Mouse (Mus musculus) ES-Bruce4 (cell line): ENCODE results near the gene Urad. TPM values are rescaled to one million over a fixed set of nuclear protein-coding genes. Genes with fewer than 3 reads are reported as not detected.
A peak's percentile ranks its signal among the peaks of the same experiment; 100 is the strongest.

ENCODE experiments used
- H3K27ac ChIP-seq: 2 replicates; pipeline ENCODE4 v1.5.1; 2012; ENCODE audit warnings: low read length, inconsistent platforms; ENCODE audit not compliant: insufficient read depth
- H3K27me3 ChIP-seq: 2 replicates; pipeline ENCODE4 v1.6.1; 2012; ENCODE audit warnings: mild to moderate bottlenecking, low read length, inconsistent platforms; ENCODE audit not compliant: control insufficient read depth, poor library complexity, insufficient read depth, severe bottlenecking
- H3K36me3 ChIP-seq: 2 replicates; pipeline ENCODE4 v1.6.1; 2012; ENCODE audit warnings: inconsistent platforms, mild to moderate bottlenecking, low read length, moderate library complexity; ENCODE audit not compliant: control insufficient read depth, poor library complexity, insufficient read depth, severe bottlenecking
- H3K4me1 ChIP-seq: one replicate; pipeline ENCODE4 v1.8.1; 2011; ENCODE audit warnings: low read length; ENCODE audit not compliant: control insufficient read depth, insufficient read depth
- H3K4me3 ChIP-seq: 2 replicates; pipeline ENCODE4 v1.5.1; 2011; ENCODE audit warnings: low read depth, mild to moderate bottlenecking, low read length
- H3K9ac ChIP-seq: 2 replicates; pipeline ENCODE4 v1.6.1; 2012; ENCODE audit warnings: low read depth, mild to moderate bottlenecking, inconsistent platforms; ENCODE audit not compliant: poor library complexity, severe bottlenecking
- H3K9me3 ChIP-seq: replicated peaks from 2 replicates; pipeline ENCODE4 v1.6.1; 2012; ENCODE audit warnings: mild to moderate bottlenecking, low read length, inconsistent platforms; ENCODE audit not compliant: control insufficient read depth, poor library complexity, insufficient read depth, severe bottlenecking
- CTCF ChIP-seq: IDR thresholded peaks from one replicate; pipeline ENCODE4 v1.8.1; 2011; ENCODE audit warnings: low read depth, low read length
- EP300 ChIP-seq: IDR thresholded peaks from 2 replicates; pipeline ENCODE4 v1.6.1; 2011; ENCODE audit warnings: low read depth, low read length; ENCODE audit not compliant: insufficient read depth
- POLR2A ChIP-seq: IDR thresholded peaks from one replicate; pipeline ENCODE4 v1.8.1; 2011; ENCODE audit warnings: low read length; ENCODE audit not compliant: insufficient read depth
- polyA plus RNA-seq: library from polyadenylated mRNA; stranded (reverse); fragments of >200 nt; gene quantifications from 2 replicates; pipeline ENCODE4 v1.2.4, GENCODE M21; 2011; ENCODE audit warnings: low read depth; ENCODE audit not compliant: missing spikeins, insufficient read depth, insufficient read length

Gene Urad
- polyA plus RNA-seq, 1 experiment = not detected

DNA sequence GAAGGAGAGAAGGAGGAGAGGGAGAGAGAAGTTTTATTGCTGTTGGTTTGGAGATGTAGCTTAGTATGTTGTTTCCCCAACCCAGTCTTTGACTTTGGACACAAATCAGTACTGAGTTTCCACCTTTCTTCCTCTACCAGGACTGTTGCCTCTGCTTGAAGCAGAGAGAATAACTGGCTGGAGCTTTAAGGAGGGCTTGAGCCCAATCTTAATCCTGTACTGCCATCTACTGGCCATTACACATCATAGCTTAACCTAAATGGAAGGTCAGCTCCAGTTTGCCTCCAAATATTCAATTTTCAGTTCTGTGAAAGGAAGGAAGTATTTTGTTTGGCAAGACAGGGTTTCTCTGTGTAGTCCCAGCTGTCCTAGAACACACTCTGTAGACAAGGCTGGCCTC, 2.6 kb downstream of the Urad start:
- H3K4me1 ChIP-seq = no peaks in the 10 kb centered on the region
- H3K9me3 ChIP-seq = no peaks in the 10 kb centered on the region
- H3K4me3 ChIP-seq = no peak overlapping the region
- H3K27me3 ChIP-seq = peaks cover 12% of the 10 kb centered on the region
- H3K27ac ChIP-seq = no peak overlapping the region
- no peak overlapping the region for H3K9ac ChIP-seq
- H3K36me3 ChIP-seq = no peaks in the 10 kb centered on the region
- TF ChIP-seq POLR2A = no peak
- peak; percentile 3 for TF ChIP-seq CTCF

DNA sequence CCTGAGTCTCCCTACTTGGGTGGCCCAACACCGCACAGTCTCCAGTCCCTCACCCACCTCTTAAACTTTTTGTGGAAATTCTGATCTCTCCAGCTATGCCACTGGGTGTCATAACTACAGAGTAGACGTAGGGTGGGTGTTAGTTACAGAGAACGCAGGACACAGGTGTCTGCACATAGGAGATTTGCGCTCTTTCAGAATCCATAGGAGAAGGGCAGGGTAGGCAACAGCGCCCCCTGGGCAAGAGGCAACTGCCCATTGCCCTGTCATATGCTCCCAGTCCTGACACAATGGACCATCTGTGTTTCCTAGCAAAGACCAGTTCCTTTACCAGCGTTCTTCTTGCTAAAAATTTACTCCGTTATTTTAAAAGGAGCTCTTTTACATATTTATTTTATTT, 4.2 kb downstream of the Urad start:
- no peak overlapping the region for H3K9ac ChIP-seq
- no peak overlapping the region for H3K27ac ChIP-seq
- H3K27me3 ChIP-seq = peaks cover 23% of the 10 kb centered on the region
- no peaks in the 10 kb centered on the region for H3K36me3 ChIP-seq
- TF ChIP-seq EP300 (no peak), CTCF (peak; percentile 63)
- no peaks in the 10 kb centered on the region for H3K4me1 ChIP-seq
- no peak overlapping the region for H3K4me3 ChIP-seq
- H3K9me3 ChIP-seq = no peaks in the 10 kb centered on the region

DNA sequence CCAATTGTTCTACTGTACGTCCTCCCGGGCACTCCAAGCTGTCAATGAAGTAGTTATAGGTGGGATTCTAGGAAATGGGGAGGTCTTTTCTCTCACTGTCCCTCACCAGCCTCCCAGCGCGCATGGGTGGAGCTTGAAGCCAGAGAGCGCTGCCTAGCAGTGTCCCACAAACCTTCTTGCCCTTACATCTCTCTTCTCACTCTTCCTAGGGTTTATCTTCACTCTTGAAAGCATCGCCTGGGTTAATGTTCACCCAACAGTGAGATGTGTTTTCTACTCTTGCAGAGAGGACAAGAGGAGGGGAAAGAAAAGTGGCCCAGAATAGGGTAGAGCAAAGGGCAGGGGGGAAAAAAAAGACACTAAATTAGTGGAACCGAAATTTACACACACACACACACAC, 4.9 kb downstream of the Urad start:
- H3K4me3 ChIP-seq = no peak overlapping the region
- H3K4me1 ChIP-seq = no peaks in the 10 kb centered on the region
- no peaks in the 10 kb centered on the region for H3K36me3 ChIP-seq
- peaks cover 23% of the 10 kb centered on the region for H3K27me3 ChIP-seq
- H3K9ac ChIP-seq = no peak overlapping the region
- no peak overlapping the region for H3K27ac ChIP-seq
- H3K9me3 ChIP-seq = no peaks in the 10 kb centered on the region
- TF ChIP-seq POLR2A (no peak), CTCF (no peak), EP300 (no peak)

DNA sequence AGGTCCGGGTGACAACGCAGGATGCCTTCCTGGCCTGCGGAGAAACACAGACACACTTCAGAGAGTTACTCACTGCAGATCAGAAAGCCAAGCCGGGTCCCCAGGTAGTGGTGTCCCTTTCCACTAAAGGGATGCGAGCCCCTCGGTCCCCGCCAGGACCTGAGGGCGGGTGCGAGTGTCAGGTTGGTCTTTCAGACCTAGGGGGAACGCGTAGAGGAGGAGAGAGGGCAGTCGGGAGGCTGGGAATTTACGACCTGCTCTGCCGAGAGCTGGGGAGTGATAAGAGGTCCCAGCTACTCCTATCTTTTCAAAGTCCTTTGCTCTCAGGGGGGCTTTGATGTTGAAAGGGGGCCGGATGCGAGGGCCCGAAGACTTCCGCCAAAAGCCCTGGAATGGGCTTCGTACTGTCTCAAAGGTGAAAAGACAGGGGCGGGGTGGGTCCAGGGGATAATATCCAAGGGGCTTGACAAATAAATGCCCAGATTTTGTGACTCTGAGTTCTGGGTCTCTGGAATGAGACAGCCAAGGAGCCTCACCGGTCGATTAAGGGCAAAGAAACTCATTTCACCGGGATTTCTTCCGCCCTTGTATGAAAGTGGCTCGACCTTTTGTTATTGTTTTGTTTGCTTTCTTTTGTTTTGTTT, 6.7 kb downstream of the Urad start:
- Histone ChIP-seq H3K4me1 (no peaks in the 10 kb centered on the region), H3K27ac (no peak overlapping the region), H3K27me3 (peaks cover 24% of the 10 kb centered on the region), H3K36me3 (no peaks in the 10 kb centered on the region), H3K4me3 (peak overlapping the region; percentile 34), H3K9me3 (no peaks in the 10 kb centered on the region), H3K9ac (no peak overlapping the region)
- no peak for TF ChIP-seq EP300
- no peak for TF ChIP-seq POLR2A
- no peak for TF ChIP-seq CTCF

DNA sequence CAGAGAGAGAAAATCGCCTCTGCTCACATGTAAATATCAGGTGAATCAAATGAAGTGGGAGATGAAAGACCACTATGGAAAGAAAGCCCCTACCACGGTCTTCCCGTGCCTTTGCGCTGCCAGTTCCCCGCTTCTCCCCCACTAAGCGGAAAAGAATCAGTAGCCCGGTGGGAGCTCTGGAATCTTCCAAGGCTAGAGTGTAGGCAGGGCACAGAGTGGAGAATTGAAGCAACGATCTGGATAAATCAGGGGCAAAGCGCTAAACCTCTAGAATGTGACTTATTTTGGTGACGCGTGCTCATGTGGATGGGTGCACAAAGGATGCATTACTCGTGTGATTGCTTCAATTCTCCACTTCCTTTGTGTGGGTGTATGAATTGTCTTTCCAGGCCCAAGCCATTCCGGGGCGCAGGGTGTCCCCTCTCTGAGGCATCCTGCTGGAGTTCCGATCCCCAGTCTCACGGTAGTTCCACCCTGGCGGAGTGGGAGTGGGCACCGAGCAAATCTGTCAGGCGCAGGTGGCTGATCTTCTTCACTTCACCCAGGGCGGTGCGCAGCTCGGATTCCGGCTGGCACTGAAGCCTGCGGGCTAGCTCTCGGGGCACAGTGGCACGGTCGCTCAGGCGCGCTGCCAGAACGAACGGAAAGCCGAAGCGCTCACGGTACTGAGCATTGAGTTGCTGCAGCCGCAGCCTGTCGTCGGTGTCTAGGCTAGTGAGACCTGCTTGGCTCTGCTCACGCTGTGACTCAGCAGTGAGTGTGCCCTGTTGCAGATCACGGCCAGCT, 7.4 kb downstream of the Urad start:
- H3K27ac ChIP-seq = no peak overlapping the region
- H3K4me3 ChIP-seq = peak overlapping the region; percentile 34
- TF ChIP-seq EP300 = no peak
- TF ChIP-seq CTCF = no peak
- no peak for TF ChIP-seq POLR2A
- no peaks in the 10 kb centered on the region for H3K36me3 ChIP-seq
- H3K4me1 ChIP-seq = no peaks in the 10 kb centered on the region
- no peaks in the 10 kb centered on the region for H3K9me3 ChIP-seq
- peaks cover 24% of the 10 kb centered on the region for H3K27me3 ChIP-seq
- H3K9ac ChIP-seq = no peak overlapping the region

DNA sequence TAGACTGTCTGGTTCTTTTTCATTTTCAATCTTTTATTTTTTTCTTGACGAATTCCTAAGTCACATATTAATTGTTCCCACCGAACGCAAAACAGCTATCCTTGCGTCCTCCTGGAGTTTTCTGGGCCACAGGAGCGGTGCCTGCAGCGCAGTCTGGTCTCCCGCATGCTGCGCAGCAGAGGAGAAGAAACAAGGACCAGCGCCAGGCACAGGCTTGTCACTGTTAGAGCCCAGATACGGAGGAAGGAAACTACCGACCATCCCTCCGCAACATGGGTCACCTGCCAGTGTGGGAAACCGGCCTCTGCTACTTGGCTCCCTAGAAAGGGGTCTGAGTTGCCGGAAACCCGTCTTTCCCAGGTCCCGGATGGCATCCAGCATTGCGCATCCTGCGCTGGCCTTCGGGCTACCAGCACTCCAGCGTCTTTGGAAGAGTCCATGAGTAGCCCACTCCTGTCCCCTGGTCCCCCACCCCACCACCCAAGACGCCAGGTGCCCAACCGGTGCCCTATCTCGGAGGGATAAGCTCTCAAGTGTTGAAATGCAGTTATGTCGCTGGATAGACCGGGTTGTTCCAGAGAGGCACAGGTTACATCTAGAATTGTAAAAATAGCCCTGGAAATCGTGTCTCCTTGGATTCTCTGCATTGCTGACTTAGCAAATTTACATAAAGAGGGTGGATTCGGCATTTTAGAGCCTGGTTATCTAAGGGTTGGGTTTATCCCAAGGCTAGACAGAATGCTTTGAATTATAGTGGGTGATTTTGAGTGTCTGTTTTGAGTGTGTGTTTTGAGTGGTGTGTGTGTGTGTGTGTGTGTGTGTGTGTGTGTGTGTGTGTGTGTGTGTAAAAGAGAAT, 9.2 kb downstream of the Urad start:
- Histone ChIP-seq H3K27me3 (peaks cover 33% of the 10 kb centered on the region), H3K9me3 (no peaks in the 10 kb centered on the region), H3K4me1 (no peaks in the 10 kb centered on the region), H3K9ac (no peak overlapping the region), H3K27ac (no peak overlapping the region), H3K36me3 (no peaks in the 10 kb centered on the region), H3K4me3 (no peak overlapping the region)
- no peak for TF ChIP-seq CTCF
- no peak for TF ChIP-seq POLR2A
- TF ChIP-seq EP300 = no peak
